Mouse (Mus musculus) spleen, adult 2 months (tissue): ENCODE measurements around the gene Sh3bp5.

Experiments used
- CTCF ChIP-seq: fragments of 200-500 bp; IDR thresholded peaks from 2 replicates; pipeline ENCODE4 v1.5.1; 2011; ENCODE audit warnings: mild to moderate bottlenecking, inconsistent platforms; ENCODE audit not compliant: insufficient read depth, insufficient read length, insufficient replicate concordance; ENCODE audit errors: extremely low read depth
- POLR2A ChIP-seq: fragments of 200-500 bp; IDR thresholded peaks from 2 replicates; pipeline ENCODE4 v1.6.1; 2011; ENCODE audit warnings: low read depth, low read length, inconsistent platforms

DNA sequence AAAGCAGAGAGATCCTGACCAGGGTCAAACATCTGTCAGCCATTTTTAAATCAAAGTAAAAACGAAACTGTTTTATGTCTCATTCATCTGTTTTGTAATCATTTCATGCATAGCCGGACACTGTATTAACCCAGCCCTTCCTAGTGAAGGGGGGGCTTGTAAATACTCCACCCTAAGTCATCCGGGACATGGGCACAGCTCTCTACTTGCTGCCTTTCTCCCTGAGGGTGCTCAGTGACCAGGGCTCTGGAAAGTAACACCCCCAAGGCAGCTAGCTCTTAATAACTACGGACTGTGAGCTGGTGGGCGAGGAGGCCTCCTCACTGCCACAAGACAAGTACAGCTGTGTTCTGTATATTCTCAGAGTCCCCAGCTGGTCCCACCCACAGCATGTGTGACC lies 13.1 kb upstream of the Sh3bp5 start:
- TF ChIP-seq CTCF (no peak), POLR2A (no peak)
